In the genomic region with DNA sequence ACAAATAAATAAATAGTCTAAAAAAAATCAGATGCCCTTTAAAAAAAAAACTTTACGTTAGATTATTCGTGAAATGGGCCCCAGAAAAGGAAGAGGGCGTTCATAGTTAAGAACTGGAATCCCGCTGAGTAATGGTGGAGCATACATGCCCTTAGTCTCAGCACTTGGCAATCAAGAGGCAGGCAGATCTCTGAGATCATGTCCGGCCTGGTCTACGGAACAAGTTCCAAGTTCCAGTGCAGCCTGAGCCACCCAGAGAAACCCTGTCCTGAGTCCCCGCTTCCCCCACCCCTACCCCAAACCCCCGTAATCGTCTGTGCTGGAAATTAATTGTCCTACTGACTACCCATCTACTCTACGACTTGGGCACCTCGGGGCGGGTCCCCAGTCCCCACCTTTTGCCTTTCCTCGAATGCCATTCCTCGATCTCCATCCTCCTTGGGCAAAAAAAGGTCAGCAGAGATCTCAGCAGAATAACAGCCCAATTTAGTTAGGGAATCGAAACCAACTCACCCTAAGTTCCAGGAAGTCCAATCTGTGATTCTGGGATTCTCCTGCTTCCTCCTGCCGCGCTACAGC, we compare ENCODE assay signal across 8 mouse cellular contexts. TPM values are rescaled to one million over a fixed set of nuclear protein-coding genes. Genes with fewer than 3 reads are reported as not detected.
DNase-seq lines count a peak whose midpoint lies in the region; ATAC-seq and TF ChIP-seq lines count a peak whose summit lies in the region.

No protein-coding gene starts in this region.

- H3K79me2 ChIP-seq in heart, adult 2 months (replicated peaks; ENCODE audit: control insufficient read depth, insufficient read depth, low read length) = no peaks in the 10 kb centered on the region; the same call in 1 of the 2 replicates

- ATAC-seq in embryonic facial prominence, embryonic 13.5 days (ENCODE audit: insufficient number of reproducible peaks, insufficient read depth, low FRiP score, low TSS enrichment, low read depth) = no peak
- no peak for ATAC-seq in hindbrain, embryonic 13.5 days (ENCODE audit: low FRiP score)

- H3K9ac ChIP-seq in heart, adult 2 months (ENCODE audit: low read depth, low read length) = peak overlapping the region; percentile 58
- H3K9ac ChIP-seq in embryonic facial prominence, embryonic 13.5 days = peak overlapping the region; percentile 55
- H3K9ac ChIP-seq in hindbrain, embryonic 13.5 days = peak overlapping the region; percentile 39; the same call in 1 of the 2 replicates

- no peaks in the 10 kb centered on the region for H3K36me3 ChIP-seq in heart, adult 2 months (ENCODE audit: control insufficient read depth, insufficient read depth, low read length)
- no peaks in the 10 kb centered on the region for H3K36me3 ChIP-seq in embryonic facial prominence, embryonic 13.5 days
- H3K36me3 ChIP-seq in hindbrain, embryonic 13.5 days = no peaks in the 10 kb centered on the region

- peak; percentile 37 to 40 for DNase-seq in heart, adult 2 months
- no peak for DNase-seq in heart, postnatal 25 days (ENCODE audit: low spot score)
- peak; percentile 17 to 27 for DNase-seq in lung, adult 18-20 months
- peak; percentile 16 for DNase-seq in skeletal muscle tissue, adult 2 months (ENCODE audit: low read depth, low spot score)
- DNase-seq in left cerebral cortex, postnatal 4 days = no peak
- no peak for DNase-seq in natural killer cell, adult 2 months (ENCODE audit: low spot score in 2 of 2)

- H3K4me1 ChIP-seq in heart, adult 2 months (ENCODE audit: control insufficient read depth, insufficient read depth, low read length) = 0 out of 2 replicates have a peak, but pooled peaks cover 2% of the 10 kb centered on the region
- peaks cover 12% of the 10 kb centered on the region for H3K4me1 ChIP-seq in embryonic facial prominence, embryonic 13.5 days
- peaks cover 10% of the 10 kb centered on the region; the same call in 1 of the 2 replicates for H3K4me1 ChIP-seq in hindbrain, embryonic 13.5 days (replicated peaks)

- TF ChIP-seq POLR2A in heart, adult 2 months (IDR thresholded peaks at IDR 0.05; ENCODE audit: insufficient read depth, low read depth, low read length) = no peak

- H3K27ac ChIP-seq in heart, adult 2 months = peak overlapping the region; percentile 82
- no peak overlapping the region for H3K27ac ChIP-seq in embryonic facial prominence, embryonic 13.5 days
- H3K27ac ChIP-seq in hindbrain, embryonic 13.5 days = no peak overlapping the region

- H3K27me3 ChIP-seq in heart, adult 2 months (ENCODE audit: control insufficient read depth, insufficient read depth, low read length) = no peaks in the 10 kb centered on the region
- peaks cover 51% of the 10 kb centered on the region for H3K27me3 ChIP-seq in embryonic facial prominence, embryonic 13.5 days
- peaks cover 47% of the 10 kb centered on the region for H3K27me3 ChIP-seq in hindbrain, embryonic 13.5 days

- intact Hi-C loops in heart, adult 2 months (cut with DNase I) = no loop called here
- intact Hi-C loops in heart, postnatal 25 days (cut with DNase I) = no loop called here
- intact Hi-C loops in left cerebral cortex, postnatal 4 days (cut with DNase I) = no loop called here

- peak overlapping the region; percentile 76 for H3K4me2 ChIP-seq in embryonic facial prominence, embryonic 13.5 days
- peak overlapping the region; percentile 70 for H3K4me2 ChIP-seq in hindbrain, embryonic 13.5 days

- no peak for TF ChIP-seq CTCF in heart, adult 2 months (IDR thresholded peaks at IDR 0.05)

- H3K9me3 ChIP-seq in embryonic facial prominence, embryonic 13.5 days = no peaks in the 10 kb centered on the region
- no peaks in the 10 kb centered on the region for H3K9me3 ChIP-seq in hindbrain, embryonic 13.5 days

- 12% methylated on average over 17 of the region's 17 CpGs for WGBS in heart, adult 2 months
- WGBS in embryonic facial prominence, embryonic 13.5 days = 28% methylated on average over 17 of the region's 17 CpGs
- 34% methylated on average over 17 of the region's 17 CpGs for WGBS in hindbrain, embryonic 13.5 days

- H3K4me3 ChIP-seq in heart, adult 2 months = peak overlapping the region; percentile 76
- peak overlapping the region; percentile 46 for H3K4me3 ChIP-seq in embryonic facial prominence, embryonic 13.5 days
- peak overlapping the region; percentile 40 for H3K4me3 ChIP-seq in hindbrain, embryonic 13.5 days

- 0 out of 2 replicates have a peak, but pooled peaks have one; percentile 5 for TF ChIP-seq EP300 in heart, adult 2 months (IDR thresholded peaks at IDR 0.05; ENCODE audit: insufficient read depth, low read depth, low read length)

RNA-seq across cellular contexts. Expression of gene Mlkl, which starts 0.6 kb away (rescaled TPM):
- 1 to 10 TPM; 2.8 TPM for total RNA-seq in heart, adult 2 months (2021)
- polyA plus RNA-seq in heart, adult 2 months (2012; rRNA removed) = 1.1 and 3.3 TPM in 2 replicates
- total RNA-seq in heart, postnatal 25 days (2021) = 1 to 10 TPM; 2.8 TPM
- 0.69 and 0.72 TPM in 2 replicates for polyA plus RNA-seq in embryonic facial prominence, embryonic 13.5 days (2015; fragmentation: Nextera tagmentation; extraction: Ambion mirVana)
- polyA plus RNA-seq in hindbrain, embryonic 13.5 days (2015; fragmentation: Nextera tagmentation; extraction: Ambion mirVana) = 0.22 and 0.78 TPM in 2 replicates
- under 1 TPM; 0.34 to 0.46 TPM for total RNA-seq in left cerebral cortex, postnatal 4 days (2021)

RNA-seq across cellular contexts. Expression of gene Rfwd3, which starts 37.4 kb away (rescaled TPM):
- total RNA-seq in heart, adult 2 months (2021) = 10 to 100 TPM; 14.2 to 19.0 TPM
- polyA plus RNA-seq in heart, adult 2 months (2012; rRNA removed) = 9.4 and 18.2 TPM in 2 replicates
- 10 to 100 TPM; 16.7 to 17.9 TPM for total RNA-seq in heart, postnatal 25 days (2021)
- 48.3 and 50.1 TPM in 2 replicates for polyA plus RNA-seq in embryonic facial prominence, embryonic 13.5 days (2015; fragmentation: Nextera tagmentation; extraction: Ambion mirVana)
- 26.8 and 29.0 TPM in 2 replicates for polyA plus RNA-seq in hindbrain, embryonic 13.5 days (2015; fragmentation: Nextera tagmentation; extraction: Ambion mirVana)
- total RNA-seq in left cerebral cortex, postnatal 4 days (2021) = 10 to 100 TPM; 18.2 to 18.7 TPM

RNA-seq across cellular contexts. Expression of gene Fa2h, which starts 56.2 kb away (rescaled TPM):
- total RNA-seq in heart, adult 2 months (2021) = under 1 TPM in 1 of 2 experiments, not detected in 1; 0.18 TPM
- polyA plus RNA-seq in heart, adult 2 months (2012; rRNA removed) = 0.18 and 0.29 TPM in 2 replicates
- total RNA-seq in heart, postnatal 25 days (2021) = under 1 TPM in 1 of 2 experiments, not detected in 1; 0.22 TPM
- polyA plus RNA-seq in embryonic facial prominence, embryonic 13.5 days (2015; fragmentation: Nextera tagmentation; extraction: Ambion mirVana) = 0.17 TPM in 1 of 2 replicates, not detected in the other
- 0.19 and 0.22 TPM in 2 replicates for polyA plus RNA-seq in hindbrain, embryonic 13.5 days (2015; fragmentation: Nextera tagmentation; extraction: Ambion mirVana)
- 1 to 10 TPM in 1 of 2 experiments, under 1 TPM in 1; 0.62 to 1.1 TPM for total RNA-seq in left cerebral cortex, postnatal 4 days (2021)

Comparison
In these comparisons a context has a peak if more than half of its experiments do, and no peak if none do; other contexts are left out.
1. DNase-seq: peak in heart, adult 2 months (2 of 2), lung, adult 18-20 months (2 of 2) and skeletal muscle tissue, adult 2 months (single experiment); none in heart, postnatal 25 days (single experiment), left cerebral cortex, postnatal 4 days (single experiment) and natural killer cell, adult 2 months (0 of 2).
2. Peak in every context shown above with its lines, with median percentiles within 50 percentile points of each other: H3K4me3 ChIP-seq and H3K9ac ChIP-seq.